Mouse (Mus musculus) cerebellum, adult 2 months (tissue): ENCODE data around the gene Fgf8.

Source experiments
- CTCF ChIP-seq: fragments of 200-500 bp; IDR thresholded peaks from 2 replicates; pipeline ENCODE4 v1.5.1; 2011; ENCODE audit warnings: low read depth, mild to moderate bottlenecking, control low read depth, low read length, moderate library complexity, borderline replicate concordance; ENCODE audit not compliant: insufficient read depth
- POLR2A ChIP-seq: fragments of 200-500 bp; IDR thresholded peaks from 2 replicates; pipeline ENCODE4 v1.6.1; 2011; ENCODE audit warnings: low read length, control low read depth, borderline replicate concordance; ENCODE audit not compliant: insufficient read depth

DNA sequence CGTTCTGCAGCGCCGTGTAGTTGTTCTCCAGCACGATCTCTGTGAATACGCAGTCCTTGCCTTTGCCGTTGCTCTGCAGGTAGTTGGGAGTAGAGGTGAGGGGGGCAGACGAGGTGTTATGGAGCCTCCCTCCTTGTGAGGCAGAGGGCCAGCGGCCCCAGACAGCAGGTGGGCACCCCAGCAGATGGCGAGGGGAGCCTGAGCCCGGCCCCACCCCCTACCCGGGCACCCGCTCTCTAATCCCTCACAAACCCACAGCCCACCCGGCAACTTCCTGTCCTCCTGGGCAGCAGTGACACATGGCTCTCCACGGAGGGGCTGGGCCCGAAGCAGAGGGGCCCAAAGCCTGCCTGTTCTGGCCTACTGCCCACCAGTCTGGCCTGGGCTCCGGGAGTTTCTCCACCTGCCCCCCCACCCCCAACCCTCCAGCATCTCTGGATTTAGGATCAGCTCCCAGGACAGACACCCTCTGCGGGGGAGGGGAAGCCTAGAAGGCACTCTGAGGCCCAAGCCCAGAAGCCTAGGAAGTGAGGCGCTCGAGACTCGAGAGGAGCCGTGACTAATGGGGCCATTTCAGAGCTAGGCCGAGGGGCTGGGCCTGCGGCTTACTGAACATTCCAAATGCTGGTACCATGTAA, 5.4 kb downstream of the Fgf8 start:
- TF ChIP-seq CTCF (no peak), POLR2A (no peak)
